In genomic region chr11:106702584-106702983, GRCm38 (mm10) we compare ENCODE assay signal across 16 mouse cellular contexts. TPM values are rescaled to one million over a fixed set of nuclear protein-coding genes. Genes with fewer than 3 reads are reported as not detected.
"Had no signal": no experiment of that assay in that cellular context is flagged by ENCODE, and none has a peak within 500 bp of the region (broad histone marks: within the 10 kb centered on the region; RNA-seq: fewer than 3 reads in every experiment).

No protein-coding gene starts in this region.

- H3K4me1 ChIP-seq: midbrain, embryonic 13.5 days; neural tube, embryonic 13.5 days had no signal

- H3K4me3 ChIP-seq: intestine, embryonic 15.5 days; kidney, embryonic 15.5 days; limb, embryonic 15.5 days; liver, embryonic 12.5 days; midbrain, embryonic 13.5 days; neural tube, embryonic 13.5 days had no signal

- H3K9me3 ChIP-seq: intestine, embryonic 15.5 days; kidney, embryonic 15.5 days; limb, embryonic 15.5 days; liver, embryonic 12.5 days; midbrain, embryonic 13.5 days; neural tube, embryonic 13.5 days had no signal

- DNase-seq: kidney, adult 2 months; kidney, postnatal 14 days; lung, embryonic 14.5 days; lung, postnatal 10 days; right cerebral cortex, adult 18-20 months; spleen, adult 18-20 months; thymus, adult 18-20 months; thymus, postnatal 25 days had no signal

- H3K27ac ChIP-seq: intestine, embryonic 15.5 days; kidney, embryonic 15.5 days; limb, embryonic 15.5 days; liver, embryonic 12.5 days; midbrain, embryonic 13.5 days; neural tube, embryonic 13.5 days had no signal

- H3K36me3 ChIP-seq: intestine, embryonic 15.5 days; kidney, embryonic 15.5 days; limb, embryonic 15.5 days; midbrain, embryonic 13.5 days; neural tube, embryonic 13.5 days had no signal

- H3K9ac ChIP-seq: intestine, embryonic 15.5 days; kidney, embryonic 15.5 days; limb, embryonic 15.5 days; liver, embryonic 12.5 days; lung, embryonic 14.5 days; midbrain, embryonic 13.5 days; neural tube, embryonic 13.5 days had no signal

- ATAC-seq: intestine, embryonic 15.5 days; liver, embryonic 12.5 days; midbrain, embryonic 13.5 days had no signal

- H3K27me3 ChIP-seq: intestine, embryonic 15.5 days; kidney, embryonic 15.5 days; limb, embryonic 15.5 days; liver, embryonic 12.5 days; midbrain, embryonic 13.5 days; neural tube, embryonic 13.5 days had no signal

RNA-seq across cellular contexts. Expression of gene Milr1, which starts 48.4 kb away (rescaled TPM):
- total RNA-seq: layer of hippocampus, postnatal 14 days; left cerebral cortex, postnatal 25 days had no signal
